Mouse (Mus musculus) G1E (cell line): ENCODE measurements at regions not wholly inside any gene's neighbourhood (a gene's known extent, or its start where the extent isn't known, plus 50 kb on each side); places are given as distances from the start of the nearest gene placed in this dataset.

Experiments used
- CTCF ChIP-seq: IDR thresholded peaks from 2 replicates; pipeline ENCODE4 v1.5.1; 2012; ENCODE audit warnings: low read depth, low read length, inconsistent platforms, mixed read lengths
- GATA1 ChIP-seq: IDR thresholded peaks from 2 replicates; pipeline ENCODE4 v1.6.1; 2012; ENCODE audit warnings: borderline replicate concordance, low read length, inconsistent platforms, mixed read lengths
- POLR2AphosphoS5 ChIP-seq: IDR thresholded peaks from 2 replicates; pipeline ENCODE4 v1.6.1; 2012; ENCODE audit warnings: low read depth, low read length, inconsistent platforms; ENCODE audit not compliant: insufficient replicate concordance
- TAL1 ChIP-seq: conservative IDR thresholded peaks from 2 replicates; pipeline ENCODE4 v1.6.1; 2012; ENCODE audit warnings: low read depth, low read length, inconsistent platforms, mixed read lengths

- no peak for TF ChIP-seq CTCF
- no peak for TF ChIP-seq POLR2AphosphoS5
- TF ChIP-seq GATA1, result no peak
- no peak for TF ChIP-seq TAL1
Measured at GRCm38 (mm10) chr5:142287981-142288380, 113.3 kb upstream of the Foxk1 start.
